Mouse (Mus musculus) olfactory bulb, adult 2 months (tissue): ENCODE measurements around the gene Nlrp4f.

Experiments used
- CTCF ChIP-seq: fragments of 200-500 bp; IDR thresholded peaks from 2 replicates; pipeline ENCODE4 v1.5.1; 2012; ENCODE audit warnings: low read depth, mild to moderate bottlenecking, low read length, moderate library complexity; ENCODE audit not compliant: insufficient read depth
- POLR2A ChIP-seq: fragments of 200-500 bp; IDR thresholded peaks from 2 replicates; pipeline ENCODE4 v1.6.1; 2012; ENCODE audit warnings: mild to moderate bottlenecking, low read depth, low read length, moderate library complexity; ENCODE audit not compliant: insufficient read depth

GRCm38 (mm10) chr13:65176472-65177091 lies 29.2 kb downstream of the Nlrp4f start:
- TF ChIP-seq CTCF: no peak
- TF ChIP-seq POLR2A: no peak
